Mouse (Mus musculus) c-Kit-positive CD71-positive TER-119-negative erythroid progenitor cells, embryonic 14.5 days (primary cell): Measurements from ENCODE around the gene Madd.
A peak's percentile ranks its signal among the peaks of the same experiment; 100 is the strongest.

ENCODE experiments used
- DNase-seq: peaks from one replicate; pipeline ENCODE4 v3.0.0-alpha.2; 2013; ENCODE audit warnings: low read depth

Gene Madd

DNA sequence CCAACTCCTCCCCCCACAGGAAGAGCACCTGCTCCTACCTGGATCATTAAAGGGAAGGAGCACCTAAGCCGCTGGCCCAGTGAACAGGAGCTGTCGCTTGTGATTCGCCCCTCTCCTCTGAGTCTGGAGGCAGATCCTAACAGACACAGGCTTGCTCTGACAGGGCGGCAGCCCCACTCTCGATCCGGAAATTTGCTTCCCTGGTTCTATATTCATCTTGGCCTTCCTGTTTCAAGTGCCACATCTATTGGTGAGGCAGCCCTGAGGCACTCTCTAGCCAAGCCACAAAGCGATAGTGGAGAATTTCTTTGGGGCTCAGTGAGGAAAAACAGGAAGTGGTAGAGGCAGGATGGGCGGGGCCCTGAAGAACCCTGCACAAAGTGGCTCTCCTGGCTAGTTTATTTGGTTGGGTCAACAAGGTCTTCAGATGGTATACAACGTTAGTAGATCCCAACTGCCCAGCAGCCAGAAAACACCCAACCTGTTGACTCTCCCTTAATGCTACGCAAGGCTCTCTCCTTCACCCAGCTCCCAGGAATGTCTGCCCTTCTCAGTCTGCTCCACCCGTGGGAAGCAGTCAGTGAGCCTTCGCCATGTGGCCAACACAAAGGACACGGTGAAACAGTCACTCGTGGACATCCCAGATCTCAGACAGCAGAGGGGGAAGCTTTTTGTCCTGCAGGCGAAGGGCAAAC, at the start of gene Madd:
Gene Madd (minus strand): TSS at position 127 of the 695 bp plus-strand sequence.
- DNase-seq: no peak

DNA sequence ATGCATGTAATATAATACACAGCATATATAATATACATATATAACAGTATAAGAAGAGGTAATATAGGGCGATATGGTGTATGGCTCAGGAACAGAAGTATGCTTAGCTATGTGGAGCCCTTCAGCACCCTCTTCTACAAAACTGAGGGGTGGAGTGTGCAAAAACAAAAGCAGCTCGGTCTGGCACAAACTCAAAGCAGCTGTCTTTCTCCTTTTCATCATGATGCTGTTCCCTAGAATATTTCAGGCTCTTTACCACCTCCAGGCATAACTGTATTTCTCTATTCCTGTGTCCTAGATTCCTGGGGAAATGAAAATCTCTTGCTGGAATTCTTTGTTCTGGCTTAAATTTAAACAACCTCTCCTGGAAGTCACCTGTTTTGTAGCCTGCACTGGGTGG, 46.1 kb upstream of the Madd start:
- no peak for DNase-seq

DNA sequence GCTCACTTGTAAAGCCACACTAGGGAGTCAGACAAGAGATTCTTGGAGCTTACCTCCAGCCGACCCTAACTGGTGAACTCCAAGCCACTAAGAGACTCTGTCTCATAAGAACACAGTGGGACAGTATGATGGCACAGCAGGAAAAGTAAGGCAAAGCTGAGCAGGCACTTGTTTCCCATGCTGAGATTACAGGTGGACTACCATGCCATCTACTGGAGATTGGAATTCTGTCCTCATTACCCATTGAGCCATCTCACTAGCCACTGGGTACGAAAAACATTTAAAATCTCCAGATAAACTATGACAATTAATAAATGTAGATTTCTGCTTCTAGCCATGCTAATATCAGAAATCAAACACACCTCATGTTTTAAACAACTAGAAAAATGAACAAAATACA, 40.0 kb upstream of the Madd start:
- DNase-seq: no peak

DNA sequence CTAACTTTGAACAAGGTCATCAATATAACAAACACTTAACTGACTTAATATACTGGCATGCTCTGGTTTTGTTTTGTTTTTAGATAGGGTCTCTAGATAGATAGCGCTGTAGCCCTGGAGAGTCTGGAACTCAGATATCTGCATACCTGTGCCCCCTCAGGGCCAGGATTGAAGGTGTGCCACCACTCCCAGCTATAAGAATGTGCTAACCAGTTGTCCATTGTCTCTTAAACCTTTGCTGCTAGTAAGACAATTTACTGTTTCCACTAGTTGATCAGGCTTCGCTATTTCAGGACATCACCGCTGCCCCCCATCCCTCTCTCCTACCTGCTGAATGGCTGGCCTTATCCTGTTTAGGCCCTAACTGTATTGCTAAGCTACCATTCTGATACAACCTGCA, 36.9 kb upstream of the Madd start:
- DNase-seq: no peak

DNA sequence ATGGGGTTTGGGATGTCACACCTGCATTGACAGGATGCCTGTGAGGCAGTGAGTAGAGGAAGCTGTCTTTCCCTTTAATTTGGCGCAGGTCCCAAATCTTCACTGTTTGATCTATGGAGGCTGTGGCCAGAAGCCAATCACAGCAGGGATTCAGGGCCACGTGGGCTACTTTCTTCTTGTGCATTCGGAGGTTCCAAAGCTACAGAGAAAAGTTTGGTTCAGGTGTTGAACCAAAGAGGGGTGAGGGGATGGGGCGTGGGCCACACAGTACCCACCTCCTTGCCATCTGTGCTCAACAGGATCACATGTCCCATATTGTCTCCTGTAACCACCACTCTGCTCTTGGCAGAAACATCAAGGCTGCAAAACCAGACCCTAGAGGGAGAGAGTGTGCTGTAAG, 33.4 kb upstream of the Madd start:
- no peak for DNase-seq

DNA sequence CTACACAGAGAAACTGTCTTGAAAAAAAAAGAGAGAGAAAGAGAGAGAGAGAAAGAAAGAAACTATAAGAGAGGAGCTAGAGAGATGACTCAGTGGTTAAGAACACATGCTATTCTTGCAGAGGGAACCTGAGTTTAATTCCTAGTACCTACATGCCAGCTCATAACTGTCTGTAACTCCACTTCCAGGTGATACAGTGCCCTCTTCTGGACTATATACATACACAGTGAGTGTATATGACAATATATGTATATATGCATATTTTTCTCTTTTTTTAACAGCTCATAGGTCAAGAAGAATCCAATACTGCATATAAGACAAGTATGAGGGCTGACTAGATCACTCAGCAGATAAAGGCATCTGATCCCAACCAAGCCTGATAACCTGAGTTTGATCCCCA, 29.7 kb upstream of the Madd start:
- DNase-seq: no peak

DNA sequence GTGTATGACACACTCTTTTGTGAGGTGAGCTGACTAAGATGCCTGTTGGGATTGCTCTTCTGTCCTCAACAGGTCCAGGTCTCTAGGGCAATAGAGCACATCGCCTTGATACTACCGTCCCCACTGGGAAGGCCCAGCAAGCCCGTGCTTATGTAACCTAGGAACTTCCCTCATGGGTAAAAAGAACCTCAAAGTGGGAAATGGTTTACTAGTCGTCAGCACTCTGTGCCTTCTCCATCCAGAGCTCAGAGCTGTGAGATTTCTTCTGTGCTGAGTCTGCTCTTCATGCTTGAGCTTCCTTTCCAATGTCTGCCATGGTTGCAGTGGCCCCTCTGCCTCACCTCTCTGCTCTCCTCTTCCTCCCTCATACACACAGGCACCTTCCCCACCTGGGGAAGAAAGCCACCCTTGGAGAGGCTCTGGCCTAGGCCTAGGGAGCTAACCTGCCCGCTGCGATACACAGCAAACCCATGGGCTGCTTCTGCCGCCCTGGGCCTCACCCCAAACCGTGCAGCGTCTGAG, 22.7 kb upstream of the Madd start:
- no peak for DNase-seq

DNA sequence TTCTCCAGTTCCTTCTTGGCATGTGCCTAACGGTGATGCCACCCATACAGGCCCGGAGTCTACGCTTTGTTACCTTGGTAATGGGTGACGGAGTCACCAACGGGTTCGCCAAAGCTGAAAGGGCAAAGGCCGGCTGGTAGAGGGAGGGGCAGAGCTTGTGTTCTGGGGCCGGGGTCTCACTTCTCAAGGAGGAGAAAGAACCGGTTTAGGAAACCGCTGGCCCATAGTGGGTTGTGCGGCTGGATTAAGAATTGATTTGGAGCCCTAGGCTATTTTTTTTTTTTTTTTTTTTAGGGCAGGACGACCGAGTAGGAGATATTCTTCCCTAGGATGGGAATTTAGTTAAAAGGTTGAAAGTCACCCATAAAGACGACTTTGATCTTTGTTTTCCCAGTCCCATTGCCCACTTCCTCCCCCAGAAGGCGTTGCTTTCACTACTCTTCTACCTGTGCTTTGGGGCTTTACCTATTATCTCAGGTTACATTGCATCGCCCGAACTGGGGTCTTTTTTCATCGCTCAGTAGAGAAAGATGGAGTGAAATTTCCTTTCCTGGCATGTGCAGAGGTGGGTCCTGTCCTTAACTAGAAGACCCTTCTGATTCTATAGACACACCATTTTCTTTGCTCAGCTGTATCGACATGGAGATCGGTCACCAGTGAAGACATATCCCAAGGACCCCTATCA, 19.5 kb upstream of the Madd start:
- DNase-seq: no peak

DNA sequence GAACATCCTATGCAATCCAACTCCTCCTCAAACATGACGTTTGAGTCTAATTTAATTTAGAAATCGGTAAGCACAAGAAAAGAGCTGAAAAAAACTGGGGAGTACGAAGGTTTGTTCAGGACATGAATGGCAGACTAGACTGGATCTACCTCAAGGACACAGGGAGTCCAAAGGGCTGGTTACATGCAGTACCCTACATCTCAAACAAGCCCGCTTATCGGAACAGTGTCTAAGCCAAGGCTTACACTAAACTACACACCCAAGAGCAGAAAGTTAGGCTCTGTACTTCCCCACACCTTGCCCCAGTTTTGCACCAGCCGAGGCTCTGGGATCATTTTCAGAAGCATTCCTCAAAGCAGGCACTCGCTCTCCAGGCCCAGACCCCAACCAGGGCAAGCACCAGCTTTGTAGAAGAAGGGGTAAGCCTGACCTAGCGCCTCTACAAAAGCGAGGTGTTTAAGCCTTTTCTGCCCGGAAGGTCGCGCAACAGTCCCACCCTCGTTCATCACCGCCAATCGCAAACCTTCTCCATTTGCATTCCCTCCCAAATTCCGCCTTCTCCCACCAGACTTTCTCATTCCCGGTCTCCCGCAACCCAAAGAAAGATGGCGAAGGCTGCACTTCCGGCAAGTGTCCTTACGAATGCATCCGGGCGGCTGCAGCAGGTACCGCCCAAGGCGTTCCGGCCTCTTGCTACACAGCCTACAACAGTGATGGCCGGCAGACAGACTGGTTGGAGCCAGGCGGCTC, 18.8 kb upstream of the Madd start, which contains the start of the genes Nr1h3 and Acp2:
Gene Nr1h3 (minus strand): TSS at position 613 of the 750 bp plus-strand sequence.
Gene Acp2 (plus strand): TSS at position 664 of the 750 bp plus-strand sequence.
- DNase-seq: peak; percentile 82

DNA sequence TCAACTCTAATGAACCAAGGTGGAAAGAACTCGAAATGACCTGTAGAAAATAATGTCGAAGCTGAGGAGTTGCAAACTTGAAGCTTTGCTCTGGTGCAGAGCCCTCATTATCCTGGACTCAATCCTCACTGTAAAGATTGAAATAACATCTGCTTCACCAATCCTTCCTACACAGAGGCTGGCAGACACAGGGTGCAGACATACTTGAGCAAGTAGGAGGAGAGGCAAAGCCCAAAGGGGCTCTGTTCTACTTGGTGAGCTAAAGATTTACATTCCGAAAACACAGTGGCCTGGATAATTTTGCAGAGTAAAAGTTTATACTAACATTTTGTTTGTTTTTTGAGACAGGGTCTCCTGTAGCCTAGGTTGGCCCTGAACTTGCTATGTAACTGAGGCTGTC, 15.3 kb upstream of the Madd start:
- DNase-seq: no peak

DNA sequence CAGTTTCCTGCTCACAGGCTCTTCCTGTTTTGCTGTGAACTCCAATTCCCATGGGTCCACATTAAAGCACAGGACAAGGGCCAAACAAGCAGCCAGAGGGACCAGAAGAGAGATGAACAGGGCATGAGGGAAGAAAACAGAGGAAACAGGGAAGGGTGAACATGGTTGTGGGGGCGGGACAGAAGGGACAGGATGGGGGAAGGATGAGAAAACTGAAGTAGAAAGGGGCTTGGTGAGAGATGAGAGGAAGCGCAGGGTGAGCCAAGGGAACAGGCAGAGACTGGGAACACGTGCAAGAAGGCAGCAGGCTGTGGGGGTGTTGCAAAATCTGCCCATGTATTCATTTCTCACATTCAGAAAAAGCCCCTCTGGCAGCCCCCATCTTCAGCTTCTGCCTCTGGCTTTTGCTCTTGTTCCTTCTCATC, 13.0 kb upstream of the Madd start:
- DNase-seq: no peak

DNA sequence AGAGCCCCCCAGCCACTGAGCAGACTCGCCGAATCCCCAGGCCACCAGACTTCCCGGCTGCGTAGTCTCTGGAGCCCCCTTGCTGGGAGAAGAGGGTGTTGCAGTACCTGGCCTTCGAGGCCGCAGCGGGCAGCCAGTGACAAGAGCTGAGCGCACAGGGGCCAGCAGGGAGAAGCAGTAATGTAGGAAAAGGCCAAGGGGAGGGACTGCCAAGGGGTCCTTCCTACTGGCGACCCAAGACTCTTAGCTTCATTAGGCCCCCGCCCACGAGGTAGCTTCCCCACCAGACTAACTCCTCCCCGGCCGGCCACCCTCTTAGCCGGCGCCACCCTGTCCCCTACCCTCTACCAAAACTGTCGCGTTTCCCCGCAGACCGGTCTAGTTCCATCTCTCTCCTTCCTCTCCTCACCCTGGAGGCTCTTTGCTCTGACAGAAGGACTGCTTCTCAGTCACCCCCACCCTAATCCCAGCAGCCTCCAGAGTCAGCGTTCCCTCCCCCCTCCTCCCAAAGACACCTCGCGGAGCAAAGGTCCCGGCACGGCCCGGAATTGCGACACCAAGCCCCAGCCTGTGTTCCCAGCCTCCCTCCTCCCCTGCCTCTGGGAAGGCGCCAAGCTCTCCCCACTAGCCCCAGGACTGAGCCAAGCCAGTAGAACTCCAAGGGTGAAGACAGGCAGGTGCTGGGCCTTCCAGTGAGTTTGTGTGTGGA, 11.1 kb upstream of the Madd start:
- DNase-seq: no peak

DNA sequence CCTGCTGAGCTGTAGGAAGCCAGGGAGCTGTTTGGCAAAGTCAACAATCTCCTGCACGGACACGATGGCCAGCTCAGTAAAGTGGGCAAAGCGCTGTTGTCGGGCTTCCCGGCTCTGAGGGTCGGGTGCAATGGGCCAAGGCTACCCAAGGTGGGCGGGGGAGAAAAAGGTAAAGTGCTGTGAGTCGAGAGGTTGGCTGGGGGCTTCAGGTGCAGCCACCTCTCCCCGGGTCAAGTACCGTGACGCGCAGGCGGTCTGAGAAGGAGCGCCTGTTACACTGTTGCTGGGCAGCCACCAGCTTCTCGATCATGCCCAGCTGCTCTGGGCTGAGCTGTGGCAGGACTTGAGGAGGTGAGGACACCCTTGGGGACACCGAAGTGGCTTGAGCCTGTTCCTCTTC, 6.9 kb upstream of the Madd start:
- DNase-seq: no peak

DNA sequence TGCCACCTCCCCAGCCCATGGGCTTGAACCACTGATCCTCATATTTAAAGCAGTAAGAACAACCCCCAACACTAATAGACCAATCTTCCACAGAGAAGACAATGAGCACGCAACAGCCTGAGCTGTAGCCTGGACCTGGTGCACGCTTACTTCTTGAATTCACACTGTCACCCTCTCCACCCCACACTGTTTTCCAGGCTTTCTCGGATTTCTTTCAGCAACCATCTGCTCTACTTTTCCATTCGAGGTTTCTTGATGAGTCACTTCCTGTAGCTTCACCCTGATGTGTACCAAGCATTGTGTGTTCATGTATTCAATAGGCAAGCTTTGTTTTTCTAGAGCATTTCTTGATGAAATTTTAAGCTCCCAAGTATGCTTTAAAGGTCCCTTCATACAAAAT, 3.8 kb upstream of the Madd start:
- DNase-seq: no peak

DNA sequence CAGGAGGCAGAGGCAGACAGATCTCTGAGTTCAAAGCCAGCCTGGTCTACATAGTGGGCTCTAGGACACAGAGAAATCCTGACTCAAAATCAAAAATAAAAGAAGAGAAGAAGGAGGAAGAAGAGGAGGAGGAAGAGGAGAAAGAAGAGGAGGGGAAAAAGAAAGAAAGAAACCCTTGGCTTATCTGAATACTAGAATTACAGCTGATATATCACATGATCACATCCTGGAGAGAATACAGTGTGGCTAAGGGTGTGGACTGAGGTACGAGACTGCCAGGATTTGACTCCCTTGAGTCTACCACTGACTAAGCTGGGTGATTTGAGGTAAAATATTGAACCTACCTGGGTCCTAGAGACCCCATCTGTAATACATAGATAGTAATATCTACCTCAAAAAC, 2.6 kb upstream of the Madd start:
- DNase-seq: no peak

DNA sequence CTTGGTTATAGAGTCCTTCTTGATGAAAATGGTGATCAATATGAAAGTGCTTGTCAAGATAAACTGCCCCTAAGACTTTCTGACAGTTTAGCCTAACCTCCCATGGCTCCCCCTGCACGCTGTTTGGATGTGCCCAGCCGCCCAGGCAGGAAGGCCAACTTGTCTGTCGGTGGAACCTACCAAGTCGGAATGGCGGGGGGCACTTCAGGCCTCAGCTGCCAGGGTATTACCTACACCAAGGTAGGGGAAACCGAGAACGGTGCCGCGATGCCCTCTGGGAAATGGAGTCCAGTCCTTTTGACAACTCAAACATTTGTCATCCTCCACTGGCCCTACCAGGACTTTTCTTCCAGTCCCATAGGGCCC, 506 bp downstream of the Madd start:
- DNase-seq: peak; percentile 98

DNA sequence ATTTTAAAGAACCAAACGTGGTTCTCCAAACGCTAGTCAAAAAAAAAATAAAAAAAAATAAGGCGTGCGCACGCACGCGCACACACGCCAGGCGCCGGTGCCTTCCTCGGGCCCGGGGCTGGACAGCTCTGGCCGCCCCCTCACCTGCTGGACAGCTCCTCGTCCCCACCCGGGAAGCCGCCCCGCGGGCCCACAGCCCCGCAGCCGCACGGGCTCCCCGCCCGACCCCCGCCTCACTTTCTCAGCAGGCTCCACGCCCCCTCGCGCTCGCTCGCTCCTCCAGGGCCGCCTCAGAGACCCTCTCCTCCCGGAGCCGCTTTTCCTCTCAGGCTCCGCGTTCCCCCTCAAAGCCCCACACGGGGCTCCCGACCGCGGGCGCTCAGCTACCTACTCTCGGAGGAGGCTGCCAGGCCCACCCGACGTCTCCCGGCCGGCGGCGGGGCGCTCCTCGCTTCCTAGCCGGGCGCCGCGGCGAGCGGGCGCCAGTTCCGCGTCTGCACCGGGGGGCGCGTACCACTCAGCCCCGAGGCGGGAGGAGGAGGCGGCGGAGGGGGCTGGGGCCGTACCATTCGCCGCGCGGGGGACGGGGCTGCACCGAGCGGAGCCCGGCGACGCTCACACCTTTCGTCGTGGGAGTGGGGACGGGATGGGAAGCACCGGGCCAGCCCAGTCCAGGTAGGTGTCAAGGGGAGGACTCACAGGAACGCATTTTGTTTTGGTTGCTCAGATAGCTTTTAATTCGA, 1.1 kb downstream of the Madd start:
- DNase-seq: no peak

DNA sequence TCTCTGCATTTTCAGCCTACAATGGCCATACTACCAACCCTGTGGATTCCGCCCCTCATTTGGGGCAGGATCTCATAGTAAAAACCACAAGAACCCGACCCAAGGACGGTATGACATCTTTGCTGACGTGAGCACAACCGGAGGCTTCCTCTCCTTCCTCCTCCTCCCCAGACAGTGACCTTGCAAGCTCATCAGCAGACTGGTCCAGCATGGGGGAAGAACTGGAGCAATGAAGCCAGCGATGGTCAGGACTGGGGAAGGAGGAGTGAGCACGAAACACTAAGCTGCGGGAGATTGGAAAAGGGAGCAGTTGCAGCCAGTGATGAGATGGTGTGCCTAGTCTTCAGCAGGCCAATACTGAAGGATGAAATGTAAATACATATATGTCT, 1.6 kb downstream of the Madd start:
- no peak for DNase-seq

DNA sequence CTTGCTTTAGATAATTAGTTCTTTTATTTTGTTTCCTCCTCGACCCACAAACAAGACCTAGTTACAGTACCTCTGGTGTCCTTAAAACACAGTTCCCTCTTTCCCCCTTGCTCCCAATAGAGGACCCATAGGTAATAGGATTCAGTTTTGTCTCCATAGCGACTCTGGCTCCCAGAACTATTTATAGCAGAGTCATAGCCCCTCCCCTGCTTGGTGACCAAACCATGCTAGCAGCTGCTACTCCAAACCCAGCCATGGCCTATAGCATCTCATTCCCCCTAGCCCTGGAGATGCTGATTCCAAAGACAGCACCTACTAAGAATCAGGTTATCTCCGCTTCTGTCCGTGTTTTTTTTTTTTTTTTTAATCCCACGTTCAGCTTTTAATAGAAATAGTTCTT, 2.9 kb downstream of the Madd start:
- DNase-seq: no peak

DNA sequence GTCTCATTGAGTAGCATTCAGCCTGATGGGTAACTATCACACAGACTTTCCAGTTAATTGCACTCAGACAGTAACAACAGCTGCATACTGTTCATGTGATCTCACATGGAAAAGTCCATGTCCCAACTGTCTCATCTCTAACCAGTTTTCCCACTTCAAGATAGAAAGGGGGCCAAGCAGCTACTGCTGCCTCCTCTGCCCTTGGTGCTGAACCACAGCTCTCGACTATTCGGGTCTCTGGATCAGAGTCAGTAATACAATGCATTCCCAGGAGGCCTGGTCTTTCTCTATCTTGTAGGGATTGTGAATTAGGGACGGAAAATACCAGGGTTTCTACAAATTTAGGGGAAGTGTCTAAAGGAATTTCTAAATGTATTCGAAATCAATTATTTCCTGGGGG, 3.8 kb downstream of the Madd start:
- DNase-seq: no peak

DNA sequence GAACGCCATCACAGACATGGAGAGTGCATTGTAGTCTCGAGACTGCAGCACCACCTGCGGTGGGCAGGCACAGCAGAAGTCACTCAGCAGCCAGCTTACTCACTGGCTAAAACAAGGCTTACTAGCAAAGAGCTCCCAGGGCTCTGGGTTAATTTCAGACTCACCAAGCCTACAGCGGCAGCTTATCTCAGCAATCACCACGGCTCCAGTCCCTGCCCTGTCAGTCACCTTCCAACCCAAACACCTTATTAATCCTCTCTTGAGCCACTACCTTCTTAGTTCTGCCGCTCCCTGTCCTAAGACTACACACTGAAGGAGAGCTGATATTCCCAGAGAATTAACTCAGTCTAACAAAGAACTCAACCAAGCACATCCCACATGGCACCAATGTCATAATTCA, 7.4 kb downstream of the Madd start:
- no peak for DNase-seq

DNA sequence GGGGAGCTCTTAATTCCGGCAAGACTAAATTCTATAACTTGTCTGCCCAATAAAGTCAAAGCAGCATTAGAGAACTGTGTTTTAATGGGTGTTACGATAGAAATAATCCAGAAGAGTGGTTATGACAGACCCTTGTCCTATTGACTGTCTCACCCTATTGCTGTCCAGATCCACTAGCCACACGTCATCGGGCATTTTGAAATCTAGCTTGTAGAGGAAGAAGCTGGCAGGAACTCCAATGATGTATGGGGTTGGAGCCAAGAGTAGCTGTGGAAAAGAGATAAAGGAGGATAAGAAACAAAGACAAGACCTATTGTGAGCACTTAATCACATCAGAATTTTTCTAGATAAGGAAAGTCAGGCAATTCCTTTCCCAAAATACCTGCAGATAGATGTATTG, 8.1 kb downstream of the Madd start:
- DNase-seq: no peak
